Mouse (Mus musculus): ENCODE results near the gene Exoc7.

Gene Exoc7

GRCm38 (mm10) chr11:116274045-116274666, 32.9 kb downstream of the Exoc7 start, which contains the start of gene Srp68:
Srp68 (minus strand) TSS chr11:116274217.
- peak; percentile 90 to 93 for DNase-seq

DNA sequence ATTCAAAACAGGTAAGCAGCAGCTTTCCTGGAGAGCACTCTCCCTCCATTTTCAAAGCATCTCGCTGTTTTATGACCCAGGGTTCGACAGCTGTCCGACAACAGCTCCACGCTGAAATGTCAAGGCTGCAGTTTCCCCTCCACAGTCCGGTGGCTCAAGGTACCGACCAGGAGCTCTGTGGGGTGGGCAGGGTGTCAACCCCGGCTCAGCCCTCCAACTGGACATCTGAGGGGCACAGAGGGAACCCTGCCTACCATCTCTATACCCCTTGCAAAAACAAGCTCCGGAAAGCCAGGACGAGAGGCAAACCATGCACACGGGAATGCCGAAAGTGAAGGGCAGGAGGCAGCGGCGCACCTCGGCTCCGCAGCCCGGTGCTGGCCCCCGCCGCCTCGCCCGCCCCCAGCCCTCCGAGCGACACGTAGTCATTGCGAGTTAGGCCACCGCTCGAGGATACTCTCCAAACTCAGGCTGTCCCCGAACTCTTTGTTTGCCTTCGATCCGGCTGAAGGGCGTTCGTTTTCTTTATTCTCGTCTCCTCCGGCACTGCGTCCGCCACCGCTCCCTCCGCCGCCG, 33.5 kb downstream of the Exoc7 start:
- DNase-seq = no peak

DNA sequence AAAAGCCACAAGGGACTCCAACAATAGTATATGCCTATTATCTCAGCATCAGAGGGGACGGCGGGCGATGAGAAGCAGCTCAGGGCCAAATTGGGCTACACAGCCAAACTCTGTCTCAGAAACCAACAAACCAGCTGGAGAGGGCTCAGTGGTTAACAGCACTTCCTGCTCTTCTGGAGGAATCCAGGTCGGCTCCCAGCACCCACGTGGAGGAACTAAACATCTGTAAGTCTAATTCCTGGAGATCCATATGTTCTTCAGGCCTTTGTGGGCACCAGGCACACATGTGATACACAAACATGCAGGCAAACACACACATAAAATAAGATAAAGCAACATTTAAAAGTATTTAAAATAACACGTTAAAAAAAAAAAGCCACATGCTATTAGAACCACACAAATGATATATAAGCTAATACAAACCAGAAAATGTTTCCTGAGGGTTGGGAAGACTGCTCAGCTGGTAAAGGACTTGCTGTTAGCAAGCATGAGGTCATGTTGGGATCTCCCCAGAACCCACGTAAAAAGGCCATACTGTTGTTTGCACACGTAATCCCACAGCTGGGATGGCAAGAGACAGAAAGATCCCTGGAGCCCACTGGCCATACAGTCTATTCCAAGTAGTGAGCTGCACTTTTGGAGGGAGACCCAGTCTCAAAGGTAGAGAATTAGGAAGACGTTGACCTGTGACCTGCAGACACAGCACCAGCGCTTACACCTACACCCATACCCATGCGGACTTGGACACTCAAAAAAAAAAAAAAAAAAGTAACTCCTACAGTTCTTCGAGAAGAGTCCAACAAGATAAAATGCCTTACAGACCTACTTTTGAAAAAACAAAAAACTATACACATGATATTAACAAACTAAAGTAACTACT, 34.2 kb downstream of the Exoc7 start:
- DNase-seq = no peak

- no peak for DNase-seq
Measured at GRCm38 (mm10) chr11:116269560-116269959, 37.5 kb downstream of the Exoc7 start.

- DNase-seq = no peak
Measured at GRCm38 (mm10) chr11:116268313-116268712, 38.7 kb downstream of the Exoc7 start.

- DNase-seq = no peak
Measured at GRCm38 (mm10) chr11:116267637-116268036, 39.4 kb downstream of the Exoc7 start.

DNA sequence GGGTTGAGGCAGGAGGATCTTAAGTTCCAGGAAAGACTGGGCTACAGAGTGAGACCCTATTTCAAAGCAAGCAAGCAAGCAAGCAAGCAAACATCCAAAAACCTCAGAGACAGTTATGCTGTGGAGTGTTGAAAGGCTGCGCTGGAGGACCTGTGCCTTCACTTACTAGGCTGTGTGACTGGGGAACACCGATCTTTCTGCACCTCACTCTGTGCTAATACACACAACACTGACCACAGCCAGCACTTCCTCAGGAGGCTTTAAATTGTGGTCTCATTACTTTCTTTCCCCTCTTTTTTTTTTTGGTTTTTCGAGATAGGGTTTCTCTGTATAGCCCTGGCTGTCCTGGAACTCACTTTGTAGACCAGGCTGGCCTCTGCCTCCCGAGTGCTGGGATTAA, 41.2 kb downstream of the Exoc7 start:
- DNase-seq = no peak

GRCm38 (mm10) chr11:116265352-116265751, 41.7 kb downstream of the Exoc7 start:
- DNase-seq = no peak

GRCm38 (mm10) chr11:116260259-116260658, 46.8 kb downstream of the Exoc7 start:
- no peak for DNase-seq

- DNase-seq = no peak
Measured at GRCm38 (mm10) chr11:116259461-116259860, 47.6 kb downstream of the Exoc7 start.

- DNase-seq = no peak
Measured at GRCm38 (mm10) chr11:116255982-116256675, 50.9 kb downstream of the Exoc7 start.

- no peak for DNase-seq
Measured at GRCm38 (mm10) chr11:116255090-116255981, 51.7 kb downstream of the Exoc7 start.

DNA sequence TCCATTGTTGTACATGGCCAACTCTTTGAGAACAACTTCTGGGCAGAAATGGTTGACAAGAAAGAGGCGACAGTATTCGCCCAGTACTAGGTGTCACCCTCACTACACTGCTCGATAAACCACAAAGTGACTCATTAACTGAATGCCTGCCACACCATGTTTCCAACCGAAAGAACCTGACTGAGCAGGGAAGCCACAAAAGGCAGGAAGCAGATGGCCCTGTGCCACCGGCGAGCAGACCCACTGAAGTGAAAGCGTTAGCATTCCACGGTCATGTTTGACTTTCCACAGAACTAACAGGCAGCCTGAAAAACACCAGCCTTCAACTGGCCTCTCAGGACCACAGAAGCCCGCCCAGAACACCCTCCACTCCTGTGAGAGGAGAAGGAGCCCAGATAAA, 52.4 kb downstream of the Exoc7 start:
- DNase-seq = peak; percentile 77 to 78

DNA sequence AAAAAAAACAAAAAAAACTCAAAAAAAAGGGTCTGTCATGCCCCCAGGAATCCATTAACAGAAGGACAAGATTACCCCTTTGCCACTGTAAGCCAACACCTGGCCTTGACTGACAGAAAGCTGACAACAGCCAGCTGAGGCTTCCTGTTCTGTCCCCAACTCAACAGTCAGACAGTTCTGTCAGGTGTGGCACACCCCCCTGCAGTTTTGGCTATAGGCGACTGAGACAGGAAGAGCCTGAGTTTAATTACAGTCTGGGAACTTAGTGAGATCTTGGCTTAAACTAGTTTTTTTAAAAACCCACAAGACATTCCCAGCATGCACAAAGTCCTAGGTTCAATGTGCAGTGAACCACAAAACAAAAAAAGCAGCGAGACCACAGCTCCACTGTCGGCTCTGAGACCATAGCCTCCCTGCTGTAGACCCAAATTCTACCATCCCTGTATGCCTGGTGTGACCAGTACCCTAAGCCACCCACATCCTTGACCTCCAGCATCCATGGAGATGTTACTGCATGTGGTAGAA, 53.9 kb downstream of the Exoc7 start:
- DNase-seq = peak; percentile 44 to 66

DNA sequence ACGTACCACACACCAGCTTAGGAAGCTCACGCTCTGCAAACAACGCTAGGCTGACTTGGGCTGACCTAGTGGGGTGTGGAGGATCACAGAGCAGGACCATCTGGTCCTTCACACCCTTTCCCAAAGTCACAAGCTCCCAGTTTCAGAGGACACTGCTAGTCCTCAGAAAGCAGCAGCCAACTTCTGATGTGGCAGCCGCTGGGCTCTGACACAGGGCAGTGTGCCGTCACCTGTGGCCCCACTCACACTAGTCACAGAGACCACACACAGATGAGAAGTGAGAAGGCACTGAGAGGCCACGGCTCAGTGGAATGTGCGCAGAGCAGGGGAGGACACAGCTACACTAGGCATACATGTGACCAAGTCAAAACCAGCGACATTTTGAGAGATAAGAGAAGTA, 56.1 kb downstream of the Exoc7 start:
- DNase-seq = no peak

DNA sequence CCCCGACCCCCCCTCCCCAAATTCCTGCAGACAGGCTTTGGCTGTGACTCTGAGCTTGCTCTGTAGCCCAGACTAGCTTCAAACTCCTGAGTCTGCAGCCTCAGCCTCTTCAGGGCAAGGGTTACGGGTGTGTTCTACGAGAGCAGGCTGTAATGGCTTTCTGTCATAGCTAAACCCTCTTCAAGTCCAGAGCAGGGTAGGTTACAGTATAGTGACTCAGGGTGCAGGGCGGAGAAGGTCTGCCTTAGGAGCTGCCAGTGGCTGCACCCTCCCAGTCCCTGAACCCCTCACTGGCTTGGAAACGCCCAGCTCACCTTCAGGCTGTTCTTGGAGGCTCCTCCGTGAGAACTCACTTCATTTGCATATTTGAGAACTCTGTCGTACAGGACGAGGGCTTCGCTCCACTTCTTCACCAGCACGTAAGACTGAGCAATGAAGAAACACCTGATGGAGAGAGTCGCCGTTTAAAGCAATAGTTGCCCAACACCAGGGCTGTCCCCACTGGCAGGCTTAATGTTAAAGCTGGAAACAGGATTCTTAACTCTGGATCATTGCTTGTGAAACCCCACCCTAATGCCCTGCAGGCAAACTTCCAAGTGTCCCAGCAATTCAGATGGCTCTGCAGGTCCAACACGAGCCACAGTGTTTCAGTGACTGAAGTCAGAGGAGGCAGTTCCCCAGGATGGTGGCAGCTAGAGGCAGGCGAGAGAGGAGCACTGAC, 59.4 kb downstream of the Exoc7 start:
- peak; percentile 36 to 41 for DNase-seq

- DNase-seq = peak; percentile 71 to 73
Measured at GRCm38 (mm10) chr11:116245616-116246015, 61.4 kb downstream of the Exoc7 start.

- DNase-seq = no peak
Measured at GRCm38 (mm10) chr11:116244580-116244979, 62.5 kb downstream of the Exoc7 start.

GRCm38 (mm10) chr11:116241744-116242235, 65.2 kb downstream of the Exoc7 start:
- peak; percentile 63 to 65 for DNase-seq

DNA sequence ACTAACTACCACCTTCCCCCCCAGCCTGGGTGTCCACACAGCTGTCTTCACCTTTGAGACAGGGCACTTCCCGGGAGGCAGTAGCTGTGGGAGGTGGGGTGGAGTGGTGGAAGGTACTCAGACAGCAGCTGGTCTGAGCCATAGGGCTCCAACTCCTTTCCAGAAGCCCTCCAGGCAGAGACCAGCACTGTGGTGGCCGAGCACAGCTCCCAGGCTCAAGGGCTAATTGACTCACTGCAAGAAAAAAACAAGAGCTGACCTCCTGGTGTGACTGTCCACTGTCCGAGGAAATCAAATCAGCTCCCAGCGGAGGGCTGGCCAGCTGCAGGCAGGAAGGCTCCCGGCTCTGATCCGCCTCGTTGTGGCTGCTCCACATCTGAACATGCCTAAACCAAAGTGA, 67.2 kb downstream of the Exoc7 start:
- no peak for DNase-seq
